Mouse (Mus musculus) ES-E14 (cell line): ENCODE measurements around the gene Kank2. TPM values are rescaled to one million over a fixed set of nuclear protein-coding genes. Genes with fewer than 3 reads are reported as not detected.
A peak's percentile ranks its signal among the peaks of the same experiment; 100 is the strongest.

Experiments used
- DNase-seq: peaks from one replicate; pipeline ENCODE4 v3.0.0-alpha.2; 2013; ENCODE audit warnings: low read depth, low spot score
- H3K27ac ChIP-seq: 2 replicates; pipeline ENCODE4 v1.5.1; 2012; ENCODE audit warnings: low read depth, mild to moderate bottlenecking, low read length, moderate library complexity, mixed read lengths; ENCODE audit not compliant: poor library complexity, insufficient read depth, severe bottlenecking
- H3K36me3 ChIP-seq: 2 replicates; pipeline ENCODE4 v1.6.1; 2012; ENCODE audit warnings: mild to moderate bottlenecking, low read length, moderate library complexity, mixed read lengths; ENCODE audit not compliant: control insufficient read depth, poor library complexity, insufficient read depth, severe bottlenecking
- H3K4me1 ChIP-seq, 2 experiments: fragments of 150-350 bp in 1 of 2; sonication (generic) in 1 of 2; 2 replicates each; pipeline ENCODE4 v1.6.1; 2012; ENCODE audit warnings: low read length in 2 of 2, mild to moderate bottlenecking in 1 of 2, mixed read lengths in 1 of 2; ENCODE audit not compliant: control insufficient read depth in 2 of 2, insufficient read depth in 2 of 2, poor library complexity in 1 of 2
- H3K4me3 ChIP-seq, 2 experiments: fragments of 150-350 bp in 1 of 2; sonication (generic) in 1 of 2; 2 replicates each; pipeline ENCODE4 v1.5.1; 2012; ENCODE audit warnings: low read length in 2 of 2, low read depth in 1 of 2, mild to moderate bottlenecking in 1 of 2, mixed read lengths in 1 of 2; ENCODE audit not compliant: insufficient read depth in 1 of 2, poor library complexity in 1 of 2, severe bottlenecking in 1 of 2
- H3K9ac ChIP-seq: 2 replicates; pipeline ENCODE4 v1.6.1; 2012; ENCODE audit warnings: low read depth, mild to moderate bottlenecking, low read length, mixed read lengths; ENCODE audit not compliant: poor library complexity, insufficient read depth, severe bottlenecking
- H3K9me3 ChIP-seq: fragments of 150-350 bp; sonication (generic); 2 replicates; pipeline ENCODE4 v1.6.1; 2012; ENCODE audit warnings: low read depth, mild to moderate bottlenecking, low read length; ENCODE audit not compliant: control insufficient read depth, insufficient read depth
- CHD2 ChIP-seq: IDR thresholded peaks from 2 replicates; pipeline ENCODE4 v1.6.1; 2014; ENCODE audit warnings: mild to moderate bottlenecking, low read depth, low read length, inconsistent platforms
- HCFC1 ChIP-seq: IDR thresholded peaks from 2 replicates; pipeline ENCODE4 v1.6.1; 2012; ENCODE audit warnings: low read length, inconsistent platforms, borderline replicate concordance; ENCODE audit not compliant: insufficient read depth
- MAFK ChIP-seq: IDR thresholded peaks from 2 replicates; pipeline ENCODE4 v1.6.1; 2014; ENCODE audit warnings: mild to moderate bottlenecking, low read depth, low read length, inconsistent platforms; ENCODE audit not compliant: insufficient read depth
- ZC3H11A ChIP-seq: IDR thresholded peaks from 2 replicates; pipeline ENCODE4 v1.6.1; 2012; ENCODE audit warnings: low read depth, mild to moderate bottlenecking, inconsistent platforms, low read length, borderline replicate concordance
- ZNF384 ChIP-seq: IDR thresholded peaks from 2 replicates; pipeline ENCODE4 v1.6.1; 2012; ENCODE audit warnings: low read depth, low read length, inconsistent platforms
- in situ Hi-C, 2 experiments: fragments of 600-800 bp; cut with MboI; formaldehyde crosslinking; loops; one replicate each; pipeline ENCODE4 v1.15.1; 2025; ENCODE audit warnings: low sequenced_read_pairs in 2 of 2, inconsistent platforms in 1 of 2; ENCODE audit not compliant: unreplicated experiment in 2 of 2
- total RNA-seq: library from RNA; depleted of rRNA; stranded (reverse); fragments of 300-350 nt; gene quantifications from 2 replicates; pipeline ENCODE4 v1.2.3, GENCODE M21; 2012; rRNA removed

Gene Kank2
- 32.6 and 51.6 TPM in 2 replicates for total RNA-seq

DNA sequence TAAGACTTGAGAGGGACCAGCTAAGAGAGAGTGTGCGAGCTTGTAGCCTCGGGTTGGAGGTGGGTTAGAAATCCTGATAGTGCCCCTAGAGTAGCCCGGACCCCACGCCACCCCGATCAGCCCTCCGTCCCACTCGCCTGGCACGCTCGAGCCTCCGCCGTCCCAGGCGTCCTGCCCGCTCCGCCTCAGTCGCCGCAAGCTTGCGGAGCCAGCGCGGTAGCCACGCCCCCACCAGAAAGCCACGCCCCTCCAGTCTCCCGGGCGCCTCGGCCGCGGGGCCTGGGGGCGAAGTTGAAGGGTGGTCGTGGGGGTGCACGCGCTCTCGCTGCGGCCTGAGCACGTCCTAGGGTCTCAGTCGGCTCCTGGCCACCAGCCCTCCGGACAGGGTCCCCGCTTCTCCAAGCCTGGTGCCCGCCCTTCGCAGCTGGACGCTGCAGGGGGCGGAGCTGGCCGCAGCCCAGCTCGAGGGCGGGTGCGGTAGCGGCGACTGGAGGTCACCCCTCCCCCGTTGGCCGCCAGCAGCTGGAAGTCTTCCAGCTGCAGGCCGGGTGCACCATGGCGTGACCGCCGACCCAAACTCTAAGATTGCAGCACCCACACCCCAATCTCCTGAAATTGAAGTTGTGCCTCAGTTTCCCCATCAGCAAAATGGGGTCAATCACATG, at the start of gene Kank2:
Gene Kank2 (minus strand): TSS at position 400 of the 665 bp plus-strand sequence.
- no peak for DNase-seq
- peaks cover 12% of the 10 kb centered on the region in 2 experiments; a peak in 3 of 4 replicates for H3K4me1 ChIP-seq
- peaks cover 45% of the 10 kb centered on the region for H3K36me3 ChIP-seq
- no peaks in the 10 kb centered on the region for H3K9me3 ChIP-seq
- in situ Hi-C loops = no loop called here
- TF ChIP-seq MAFK (no peak), ZC3H11A (no peak), CHD2 (no peak), ZNF384 (no peak), HCFC1 (peak; percentile 50; the same call in 1 of the 2 replicates)
- H3K9ac ChIP-seq = peak within 1 kb of the TSS; percentile 93
- peak within 1 kb of the TSS; percentile 83 for H3K27ac ChIP-seq
- peak within 1 kb of the TSS; percentile 88 to 92 for H3K4me3 ChIP-seq

- H3K4me1 ChIP-seq = peaks cover 4 to 32% of the 10 kb centered on the region in 2 experiments; a peak in 3 of 4 replicates
- H3K9ac ChIP-seq = peak overlapping the region; percentile 56
- peak overlapping the region; percentile 92 for H3K27ac ChIP-seq
- H3K4me3 ChIP-seq = peak overlapping the region; percentile 30 to 62; a peak in 3 of 4 replicates
- no peak for DNase-seq
- H3K9me3 ChIP-seq = no peaks in the 10 kb centered on the region
- H3K36me3 ChIP-seq = peaks cover 34% of the 10 kb centered on the region
- TF ChIP-seq HCFC1 (no peak), ZNF384 (no peak), ZC3H11A (no peak), CHD2 (no peak), MAFK (no peak)
- in situ Hi-C loops = no loop called here
Observed at GRCm38 (mm10) chr9:21847926-21848325, 49.4 kb upstream of the Kank2 start.

GRCm38 (mm10) chr9:21847425-21847824, 48.9 kb upstream of the Kank2 start:
- peak overlapping the region; percentile 56; the same call in 1 of the 2 replicates for H3K9ac ChIP-seq
- peak overlapping the region; percentile 30 to 62; a peak in 3 of 4 replicates for H3K4me3 ChIP-seq
- no peak for TF ChIP-seq CHD2
- TF ChIP-seq HCFC1 = no peak
- TF ChIP-seq ZC3H11A = no peak
- no peak for TF ChIP-seq MAFK
- TF ChIP-seq ZNF384 = no peak
- in situ Hi-C loops = no loop called here
- peaks cover 4 to 35% of the 10 kb centered on the region in 2 experiments; a peak in 3 of 4 replicates for H3K4me1 ChIP-seq
- H3K36me3 ChIP-seq = peaks cover 39% of the 10 kb centered on the region
- no peaks in the 10 kb centered on the region for H3K9me3 ChIP-seq
- DNase-seq = no peak
- peak overlapping the region; percentile 92 for H3K27ac ChIP-seq

GRCm38 (mm10) chr9:21846755-21847341, 48.3 kb upstream of the Kank2 start:
- H3K9me3 ChIP-seq = no peaks in the 10 kb centered on the region
- peak overlapping the region; percentile 63 for H3K9ac ChIP-seq
- peak overlapping the region; percentile 41 to 62; a peak in 3 of 4 replicates for H3K4me3 ChIP-seq
- TF ChIP-seq ZNF384 (no peak), HCFC1 (no peak), CHD2 (no peak), ZC3H11A (no peak), MAFK (no peak)
- H3K36me3 ChIP-seq = peaks cover 45% of the 10 kb centered on the region
- peak overlapping the region; percentile 92 for H3K27ac ChIP-seq
- peaks cover 4 to 38% of the 10 kb centered on the region in 2 experiments; a peak in 3 of 4 replicates for H3K4me1 ChIP-seq
- no peak for DNase-seq
- in situ Hi-C loops = no loop called here
